Mouse (Mus musculus): ENCODE data around the gene Zscan10.

DNA sequence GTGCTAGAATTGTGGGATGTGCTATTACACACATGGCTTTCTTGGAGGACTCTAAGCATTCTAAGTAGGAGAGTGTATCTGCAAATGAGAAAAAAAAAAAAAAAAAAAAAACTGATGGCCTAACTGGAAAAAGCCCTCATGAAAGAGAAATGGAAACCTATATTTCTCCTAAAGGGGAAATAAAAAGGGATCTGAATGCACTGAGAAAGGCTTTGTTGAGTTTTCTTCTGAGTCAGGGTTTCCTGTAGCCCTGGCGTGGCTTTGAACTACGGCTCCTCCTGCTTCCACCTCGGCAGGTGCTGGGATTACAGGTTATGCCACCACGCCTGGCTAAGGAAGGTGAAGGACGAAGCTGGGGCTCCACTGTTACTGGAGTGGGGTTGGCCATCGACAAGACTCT, 53.3 kb downstream of the Zscan10 start:
- no peak for TF ChIP-seq CTCF (IDR thresholded peaks at IDR 0.05; ENCODE audit: low read depth)
- no peak for TF ChIP-seq EP300 (IDR thresholded peaks at IDR 0.05; ENCODE audit: low read depth)

Measured in liver, embryonic 14.5 days (tissue).